Mouse (Mus musculus) cerebellum, adult 2 months (tissue): ENCODE measurements around the gene Rtp2. TPM values are rescaled to one million over a fixed set of nuclear protein-coding genes. Genes with fewer than 3 reads are reported as not detected.
A peak's percentile ranks its signal among the peaks of the same experiment; 100 is the strongest.

Experiments used
- DNase-seq, 2 experiments: peaks; one replicate each; pipeline ENCODE4 v3.0.0; 2021
- H3K27ac ChIP-seq: fragments of 200-500 bp; 2 replicates; pipeline ENCODE4 v1.5.1; 2012; ENCODE audit warnings: low read length, control low read depth, inconsistent platforms; ENCODE audit not compliant: insufficient read depth
- H3K27me3 ChIP-seq: fragments of 200-500 bp; 2 replicates; pipeline ENCODE4 v1.6.1; 2012; ENCODE audit warnings: inconsistent platforms, mild to moderate bottlenecking, low read length, moderate library complexity; ENCODE audit not compliant: control insufficient read depth, insufficient read depth
- H3K4me1 ChIP-seq: fragments of 200-500 bp; 2 replicates; pipeline ENCODE4 v1.6.1; 2011; ENCODE audit warnings: low read length; ENCODE audit not compliant: control insufficient read depth, insufficient read depth
- H3K4me3 ChIP-seq: fragments of 200-500 bp; replicated peaks from 2 replicates; pipeline ENCODE3; 2011; ENCODE audit warnings: mild to moderate bottlenecking, low read depth, low read length, control low read depth; ENCODE audit not compliant: insufficient read depth
- CTCF ChIP-seq: fragments of 200-500 bp; IDR thresholded peaks from 2 replicates; pipeline ENCODE4 v1.5.1; 2011; ENCODE audit warnings: low read depth, mild to moderate bottlenecking, control low read depth, low read length, moderate library complexity, borderline replicate concordance; ENCODE audit not compliant: insufficient read depth
- POLR2A ChIP-seq: fragments of 200-500 bp; IDR thresholded peaks from 2 replicates; pipeline ENCODE4 v1.6.1; 2011; ENCODE audit warnings: low read length, control low read depth, borderline replicate concordance; ENCODE audit not compliant: insufficient read depth
- WGBS: fragments of 180-500 bp; shearing (Covaris S2); methylation state at CpG from one replicate; pipeline ENCODE4 v1.1.7; 2018; 5-methylcytosine and 5-hydroxymethylcytosine counted together
- polyA plus RNA-seq: library from polyadenylated mRNA; depleted of rRNA; stranded (reverse); fragments of >200 nt; gene quantifications from 2 replicates; pipeline ENCODE4 v1.2.3, GENCODE M21; 2012

The Rtp2 gene
- polyA plus RNA-seq, 1 experiment, result not detected

DNA sequence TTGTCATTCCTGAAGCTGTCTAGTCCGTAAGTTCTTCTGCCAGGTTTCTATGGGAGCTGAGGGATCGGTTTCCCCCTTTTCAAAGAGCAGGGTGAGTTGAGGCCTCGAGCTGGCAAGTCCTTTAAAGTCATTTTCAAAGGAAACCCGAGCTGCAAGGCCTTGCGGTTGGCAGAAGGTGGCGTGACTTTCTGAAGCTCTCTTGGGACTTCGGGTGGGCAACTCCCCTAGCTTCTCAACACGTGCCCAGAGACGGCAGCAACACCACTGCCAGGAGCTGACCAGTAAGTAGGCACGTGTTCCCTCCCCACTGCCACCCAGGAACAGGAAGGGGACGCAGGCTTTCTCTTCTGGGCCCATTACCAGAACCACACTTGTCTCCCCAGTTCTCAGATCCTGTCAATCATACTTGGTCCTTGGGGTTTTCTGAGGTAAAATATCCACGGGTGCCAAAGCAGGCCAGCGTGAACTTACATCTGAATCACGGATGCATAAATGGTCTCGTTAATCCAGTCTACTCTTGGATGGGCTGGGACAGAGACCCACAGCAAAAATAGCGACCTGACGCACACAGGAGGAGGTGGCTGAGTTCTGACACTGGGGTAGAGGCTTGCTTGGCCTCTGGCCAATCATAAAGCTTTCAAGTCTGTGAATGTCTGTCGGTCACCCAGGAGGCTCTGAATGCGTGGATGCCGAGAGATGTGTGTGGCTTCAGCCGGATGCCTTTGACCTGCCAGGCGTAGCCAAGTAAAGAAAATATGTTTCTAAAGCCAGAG is 31.9 kb upstream of the Rtp2 start:
- TF ChIP-seq POLR2A (no peak), CTCF (no peak)
- Histone ChIP-seq H3K4me1 (no peaks in the 10 kb centered on the region), H3K27me3 (no peaks in the 10 kb centered on the region), H3K4me3 (no peak overlapping the region), H3K27ac (no peak overlapping the region)
- peak in 1 of 2 experiments; percentile 36 for DNase-seq
- 35% methylated on average over 22 of the region's 22 CpGs for WGBS

DNA sequence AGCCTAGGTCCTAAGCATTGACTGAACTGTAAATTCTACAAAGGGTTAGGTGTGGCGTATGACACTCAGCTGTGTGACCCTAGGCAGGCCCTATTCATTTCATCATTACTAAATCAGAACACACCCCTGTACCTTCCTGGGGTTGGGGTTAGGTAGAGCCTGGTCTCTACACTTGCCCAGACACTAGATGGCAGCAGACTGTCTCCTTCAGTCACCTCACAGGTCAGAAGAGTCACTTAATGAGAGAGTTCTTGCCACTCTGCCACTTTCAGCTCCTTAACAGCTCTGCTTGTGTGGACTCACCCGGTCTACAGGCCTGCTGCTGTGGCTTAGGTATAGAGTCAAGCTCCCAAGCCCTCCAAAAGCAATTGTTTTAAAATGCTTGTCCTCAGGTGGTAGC is 30.2 kb upstream of the Rtp2 start:
- Histone ChIP-seq H3K4me1 (no peaks in the 10 kb centered on the region), H3K27ac (no peak overlapping the region), H3K27me3 (no peaks in the 10 kb centered on the region), H3K4me3 (no peak overlapping the region)
- WGBS, result 91% methylated on average over 2 of the region's 2 CpGs
- peak in 1 of 2 experiments; percentile 30 for DNase-seq
- TF ChIP-seq POLR2A (no peak), CTCF (peak; percentile 74)

DNA sequence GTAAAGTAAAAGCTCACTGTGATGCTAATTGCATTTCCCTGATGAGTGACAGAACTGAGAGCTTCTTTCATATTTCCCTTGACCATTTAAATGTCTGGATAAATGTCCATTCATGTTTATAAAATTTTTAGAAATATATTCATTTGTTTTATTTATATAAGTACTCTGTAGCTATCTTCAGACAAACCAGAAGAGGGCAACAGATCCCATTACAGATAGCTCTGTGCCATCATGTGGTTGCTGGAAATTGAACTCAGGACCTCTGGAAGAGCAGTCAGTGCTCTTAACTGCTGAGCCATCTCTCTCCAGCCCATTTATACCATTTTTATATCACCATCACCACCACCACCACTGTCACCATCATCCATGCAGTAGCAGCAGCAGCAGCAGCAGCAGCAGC is 26.7 kb upstream of the Rtp2 start:
- Histone ChIP-seq H3K27ac (no peak overlapping the region), H3K27me3 (no peaks in the 10 kb centered on the region), H3K4me1 (no peaks in the 10 kb centered on the region), H3K4me3 (no peak overlapping the region)
- no peak for DNase-seq
- TF ChIP-seq POLR2A, result no peak
- TF ChIP-seq CTCF, result no peak

DNA sequence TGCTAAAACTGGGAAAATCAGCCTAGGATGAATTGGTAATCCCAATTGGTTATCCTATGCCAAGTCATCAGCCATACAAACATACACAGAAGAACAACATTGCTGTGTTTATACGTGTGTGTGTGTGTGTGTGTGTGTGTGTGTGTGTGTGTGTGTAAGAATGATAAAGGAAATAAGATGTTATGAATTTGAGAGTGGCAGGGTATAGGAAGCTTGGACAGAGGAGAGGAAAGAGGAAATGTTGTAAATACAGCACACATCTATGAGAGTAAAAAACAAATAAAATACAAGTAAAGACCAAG is 21.7 kb upstream of the Rtp2 start:
- Histone ChIP-seq H3K4me3 (no peak overlapping the region), H3K27ac (no peak overlapping the region), H3K4me1 (no peaks in the 10 kb centered on the region), H3K27me3 (no peaks in the 10 kb centered on the region)
- 11% methylated on average over 1 of the region's 1 CpGs for WGBS
- TF ChIP-seq CTCF (no peak), POLR2A (no peak)
- DNase-seq, result no peak

DNA sequence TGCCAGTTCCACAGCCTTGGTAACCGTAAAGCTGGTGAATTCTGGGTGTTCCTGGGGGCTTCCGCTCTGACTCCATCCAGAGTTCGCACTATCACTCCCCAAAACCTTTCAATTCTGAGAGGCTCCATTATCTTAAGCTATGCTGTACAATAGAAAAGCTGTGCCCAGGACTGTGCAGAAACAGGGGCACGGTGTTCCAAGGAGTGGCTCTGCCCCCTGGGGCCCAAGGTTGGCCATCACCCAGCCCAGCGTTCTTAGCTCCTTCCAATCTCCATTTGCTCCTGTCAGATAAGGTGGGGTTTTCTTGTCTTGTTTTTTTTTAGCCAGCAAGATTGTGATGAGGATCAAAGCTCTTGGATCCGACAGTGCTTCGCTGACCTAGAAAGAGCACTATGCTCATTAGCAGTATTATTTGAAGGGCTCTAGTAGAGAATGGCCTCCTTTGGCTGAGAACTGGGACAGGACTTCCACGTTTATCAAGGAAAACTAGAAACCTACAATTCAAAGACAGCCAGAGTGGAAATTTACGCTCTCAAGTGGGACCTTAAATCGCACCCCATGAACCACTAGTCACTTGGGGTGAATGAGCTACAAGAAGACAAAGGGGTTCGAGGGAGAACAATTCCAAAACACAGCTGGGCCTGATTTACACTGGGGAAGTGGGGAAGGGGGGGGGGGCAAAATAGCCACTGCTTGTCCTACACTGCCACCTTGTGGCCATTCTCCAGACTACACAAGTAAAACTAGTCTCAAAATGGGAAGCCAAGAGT is 21.2 kb upstream of the Rtp2 start:
- 41% methylated on average over 11 of the region's 11 CpGs for WGBS
- Histone ChIP-seq H3K27me3 (no peaks in the 10 kb centered on the region), H3K4me1 (no peaks in the 10 kb centered on the region), H3K27ac (no peak overlapping the region), H3K4me3 (no peak overlapping the region)
- DNase-seq, result peak in 1 of 2 experiments; percentile 30
- TF ChIP-seq CTCF (peak; percentile 47; the same call in 1 of the 2 replicates), POLR2A (no peak)

GRCm38 (mm10) chr16:23952101-23952727 is 20.0 kb upstream of the Rtp2 start:
- 75% methylated on average over 4 of the region's 4 CpGs for WGBS
- TF ChIP-seq CTCF, result no peak
- TF ChIP-seq POLR2A, result no peak

GRCm38 (mm10) chr16:23947654-23948053 is 15.5 kb upstream of the Rtp2 start:
- 92% methylated on average over 6 of the region's 6 CpGs for WGBS
- Histone ChIP-seq H3K4me1 (no peaks in the 10 kb centered on the region), H3K27ac (no peak overlapping the region), H3K27me3 (no peaks in the 10 kb centered on the region), H3K4me3 (no peak overlapping the region)
- TF ChIP-seq POLR2A, result no peak
- no peak for DNase-seq

More at GRCm38 (mm10) chr16:23952101-23952727, 20.0 kb upstream of the Rtp2 start:
- Histone ChIP-seq H3K27me3 (no peaks in the 10 kb centered on the region), H3K4me1 (no peaks in the 10 kb centered on the region), H3K4me3 (no peak overlapping the region), H3K27ac (no peak overlapping the region)
- DNase-seq, result no peak
